Comparison of ENCODE assay signal across 16 mouse cellular contexts in genomic region chr3:158356706-158357105, GRCm38 (mm10).
"Had no signal": no experiment of that assay in that cellular context is flagged by ENCODE, and none has a peak within 500 bp of the region (broad histone marks: within the 10 kb centered on the region; RNA-seq: fewer than 3 reads in every experiment).

No protein-coding gene starts in this region.

- H3K27ac ChIP-seq: neural tube, embryonic 12.5 days; neural tube, embryonic 13.5 days; neural tube, embryonic 15.5 days; stomach, embryonic 15.5 days; stomach, postnatal 0 days had no signal

- H3K4me3 ChIP-seq: neural tube, embryonic 12.5 days; neural tube, embryonic 13.5 days; neural tube, embryonic 15.5 days; stomach, embryonic 15.5 days had no signal

- DNase-seq: retina, postnatal 1 day; right cerebral cortex, adult 18-20 months; right cerebral cortex, postnatal 25 days; right cerebral cortex, postnatal 4 days; spleen, adult 18-20 months; thymus, adult 18-20 months; thymus, adult 2 months; thymus, postnatal 14 days; thymus, postnatal 25 days; thymus, postnatal 36 days; thymus, postnatal 4 days had no signal
